Mouse (Mus musculus) C2C12 (cell line): Measurements from ENCODE around the gene Ccrl2. TPM values are rescaled to one million over a fixed set of nuclear protein-coding genes. Genes with fewer than 3 reads are reported as not detected.

ENCODE experiments used
- H3K27me3 ChIP-seq: one replicate; pipeline ENCODE4 v1.6.1; 2011; ENCODE audit not compliant: control insufficient read depth, insufficient read depth, insufficient read length
- H3K36me3 ChIP-seq: one replicate; pipeline ENCODE4 v1.6.1; 2011; ENCODE audit not compliant: control insufficient read depth, insufficient read depth
- H3K4me3 ChIP-seq: one replicate; pipeline ENCODE4 v1.5.1; 2011; ENCODE audit warnings: mild to moderate bottlenecking, control low read depth; ENCODE audit not compliant: poor library complexity, insufficient read depth, severe bottlenecking
- H3K79me2 ChIP-seq: one replicate; pipeline ENCODE4 v1.6.1; 2011; ENCODE audit not compliant: control insufficient read depth, insufficient read depth
- H3K79me3 ChIP-seq: one replicate; pipeline ENCODE4 v1.6.1; 2011; ENCODE audit warnings: low read depth, control low read depth
- H3ac ChIP-seq: one replicate; pipeline ENCODE3; 2011; ENCODE audit warnings: low read depth; ENCODE audit not compliant: control insufficient read depth, insufficient read length
- CEBPB ChIP-seq: IDR thresholded peaks from one replicate; pipeline ENCODE4 v1.6.1; 2011; ENCODE audit warnings: low read depth, mild to moderate bottlenecking, control low read depth, moderate library complexity
- CTCF ChIP-seq: IDR thresholded peaks from one replicate; pipeline ENCODE4 v1.5.1; 2011; ENCODE audit not compliant: control insufficient read depth, insufficient read depth, insufficient read length
- FOSL1 ChIP-seq: IDR thresholded peaks from one replicate; pipeline ENCODE4 v1.8.0; 2011; ENCODE audit warnings: mild to moderate bottlenecking, low read length; ENCODE audit not compliant: poor library complexity, insufficient read depth, severe bottlenecking
- MAX ChIP-seq: IDR thresholded peaks from one replicate; pipeline ENCODE4 v1.6.1; 2011; ENCODE audit warnings: mild to moderate bottlenecking, control low read depth
- MYOD1 ChIP-seq: IDR thresholded peaks from one replicate; pipeline ENCODE4 v1.6.1; 2011; ENCODE audit warnings: low read depth; ENCODE audit not compliant: control insufficient read depth, insufficient read length
- MYOG ChIP-seq: IDR thresholded peaks from one replicate; pipeline ENCODE4 v1.6.1; 2011; ENCODE audit not compliant: control insufficient read depth, insufficient read length; ENCODE audit errors: extremely low read depth
- USF1 ChIP-seq: IDR thresholded peaks from one replicate; pipeline ENCODE4 v1.6.1; 2011; ENCODE audit warnings: low read depth, mild to moderate bottlenecking, control low read depth, moderate library complexity
- polyA plus RNA-seq: library from polyadenylated mRNA; unstranded; fragments of >200 nt; fragmentation: generic; extraction: Trizol; gene quantifications from one replicate; pipeline ENCODE4 v1.2.1, GENCODE M21; 2012; ENCODE audit warnings: missing spikeins

The Ccrl2 gene
- polyA plus RNA-seq, 1 experiment: not detected

- Histone ChIP-seq H3K79me2 (no peaks in the 10 kb centered on the region), H3ac (no peak overlapping the region), H3K79me3 (no peaks in the 10 kb centered on the region), H3K36me3 (no peaks in the 10 kb centered on the region), H3K27me3 (peaks cover 7% of the 10 kb centered on the region), H3K4me3 (no peak overlapping the region)
- TF ChIP-seq MYOG: no peak
- TF ChIP-seq CEBPB: no peak
- TF ChIP-seq USF1: no peak
- TF ChIP-seq FOSL1: no peak
- TF ChIP-seq MYOD1: no peak
- TF ChIP-seq CTCF: no peak
These were observed 438 bp upstream of the Ccrl2 start for GRCm38 (mm10) chr9:111057544-111058370.

- H3K79me2 ChIP-seq: no peaks in the 10 kb centered on the region
- peak overlapping the region; percentile 62 for H3ac ChIP-seq
- H3K27me3 ChIP-seq: peaks cover 15% of the 10 kb centered on the region
- H3K36me3 ChIP-seq: no peaks in the 10 kb centered on the region
- H3K4me3 ChIP-seq: peak overlapping the region; percentile 27
- no peaks in the 10 kb centered on the region for H3K79me3 ChIP-seq
- no peak for TF ChIP-seq MYOG
- TF ChIP-seq MAX: no peak
- no peak for TF ChIP-seq MYOD1
- no peak for TF ChIP-seq USF1
- TF ChIP-seq FOSL1: no peak
- TF ChIP-seq CEBPB: no peak
- no peak for TF ChIP-seq CTCF
These were observed 861 bp downstream of the Ccrl2 start for GRCm38 (mm10) chr9:111056519-111056797.

GRCm38 (mm10) chr9:111055800-111056518, 1.4 kb downstream of the Ccrl2 start:
- Histone ChIP-seq H3K4me3 (peak overlapping the region; percentile 27), H3K27me3 (peaks cover 18% of the 10 kb centered on the region), H3K79me3 (no peaks in the 10 kb centered on the region)

GRCm38 (mm10) chr9:111054923-111055322, 2.4 kb downstream of the Ccrl2 start:
- TF ChIP-seq USF1: no peak
- TF ChIP-seq CEBPB: no peak
- no peak for TF ChIP-seq MYOD1
- TF ChIP-seq MAX: no peak
- no peak for TF ChIP-seq FOSL1
- TF ChIP-seq CTCF: no peak
- TF ChIP-seq MYOG: no peak
- Histone ChIP-seq H3K79me3 (no peaks in the 10 kb centered on the region), H3ac (no peak overlapping the region), H3K4me3 (no peak overlapping the region), H3K79me2 (no peaks in the 10 kb centered on the region), H3K27me3 (peaks cover 18% of the 10 kb centered on the region), H3K36me3 (no peaks in the 10 kb centered on the region)

More at GRCm38 (mm10) chr9:111055800-111056518, 1.4 kb downstream of the Ccrl2 start:
- H3K36me3 ChIP-seq: no peaks in the 10 kb centered on the region
- TF ChIP-seq MYOD1: no peak
- TF ChIP-seq CEBPB: no peak
- no peak for TF ChIP-seq MAX
- TF ChIP-seq MYOG: no peak
- no peak for TF ChIP-seq USF1
- TF ChIP-seq CTCF: no peak
- TF ChIP-seq FOSL1: no peak
- no peaks in the 10 kb centered on the region for H3K79me2 ChIP-seq
- no peak overlapping the region for H3ac ChIP-seq

GRCm38 (mm10) chr9:111048452-111048851, 8.9 kb downstream of the Ccrl2 start:
- peaks cover 15% of the 10 kb centered on the region for H3K27me3 ChIP-seq
- H3K79me2 ChIP-seq: no peaks in the 10 kb centered on the region
- no peak overlapping the region for H3K4me3 ChIP-seq
- no peaks in the 10 kb centered on the region for H3K79me3 ChIP-seq
- no peaks in the 10 kb centered on the region for H3K36me3 ChIP-seq
- TF ChIP-seq MYOD1: no peak
- no peak for TF ChIP-seq MYOG
- no peak for TF ChIP-seq FOSL1
- no peak for TF ChIP-seq USF1
- no peak for TF ChIP-seq MAX
- no peak for TF ChIP-seq CTCF
- TF ChIP-seq CEBPB: no peak
- H3ac ChIP-seq: no peak overlapping the region
